Mouse (Mus musculus) Patski (cell line): ENCODE results near the gene Arpc1b. TPM values are rescaled to one million over a fixed set of nuclear protein-coding genes. Genes with fewer than 3 reads are reported as not detected.
"Not testable (repeated sequence)": the region's sequence is repeated elsewhere in the genome, so short reads cannot be mapped to it uniquely, and the experiment has no call there.

Experiments used
- ATAC-seq: fragments of 100-300 bp; one replicate; pipeline ENCODE4 v1.8.0; 2021
- CTCF ChIA-PET: fragments of 350-600 bp; sonication (Branson Sonifier 250); formaldehyde crosslinking; loops from one replicate; lab custom pipeline; 2022; ENCODE audit warnings: inconsistent platforms; lab: Charles Lee
- POLR2A ChIA-PET: fragments of 350-600 bp; sonication (Branson Sonifier 250); formaldehyde crosslinking; loops from one replicate; lab custom pipeline; 2022; ENCODE audit warnings: antibody characterized with exemption, inconsistent platforms; lab: Charles Lee
- DNase-seq: peaks from one replicate; pipeline ENCODE4 v3.0.0-alpha.2; 2011; ENCODE audit warnings: low read depth, low spot score
- H3K27me3 ChIP-seq: fragments of 371-371 bp; one replicate; pipeline ENCODE4 v1.5.1; 2021
- CTCF ChIP-seq: fragments of 100-300 bp; IDR thresholded peaks from one replicate; pipeline ENCODE4 v1.5.1; 2021
- in situ Hi-C: fragments of 300-500 bp; cut with MboI; formaldehyde crosslinking; loops from 3 replicates; pipeline ENCODE4 v1.11.1; 2018; ENCODE audit warnings: low pct_unique_long_range_greater_than_20kb, mixed read lengths
- polyA plus RNA-seq: library from polyadenylated mRNA; unstranded; gene quantifications from one replicate; pipeline ENCODE4 v1.2.3, GENCODE M21; 2021

The Arpc1b gene
- polyA plus RNA-seq, 1 experiment from 2014 or later: 707 TPM

DNA sequence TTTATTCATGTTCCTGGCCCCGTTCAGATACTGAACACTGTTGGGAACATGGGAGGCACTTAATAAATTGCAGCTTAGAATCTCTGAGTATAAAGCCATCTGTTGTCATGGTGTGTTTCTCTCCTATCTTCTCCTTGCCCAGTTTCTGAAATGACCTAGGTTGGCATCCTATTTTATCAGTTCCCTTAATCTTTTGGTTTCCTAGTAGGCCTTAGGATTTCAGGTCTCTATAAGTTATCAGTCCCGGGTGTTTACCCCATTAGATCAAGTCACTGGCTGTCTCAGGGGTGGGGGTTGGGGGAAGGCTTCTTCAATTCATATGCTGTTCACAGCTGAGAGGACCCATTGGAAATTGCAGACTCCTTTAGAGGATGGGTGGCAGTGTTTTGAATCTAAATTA, 29.2 kb upstream of the Arpc1b start:
- ChIA-PET CTCF (no interaction called here), POLR2A (interaction anchor here (1.7 to 1.9 kb wide), 2 partner anchors 11 to 29 kb away, joined by 4 to 9 read pairs; partner anchors contain the start of gene Arpc1b)
- no peaks in the 10 kb centered on the region for H3K27me3 ChIP-seq
- in situ Hi-C loops: no loop called here
- no peak for ATAC-seq
- TF ChIP-seq CTCF: no peak
- DNase-seq: no peak

DNA sequence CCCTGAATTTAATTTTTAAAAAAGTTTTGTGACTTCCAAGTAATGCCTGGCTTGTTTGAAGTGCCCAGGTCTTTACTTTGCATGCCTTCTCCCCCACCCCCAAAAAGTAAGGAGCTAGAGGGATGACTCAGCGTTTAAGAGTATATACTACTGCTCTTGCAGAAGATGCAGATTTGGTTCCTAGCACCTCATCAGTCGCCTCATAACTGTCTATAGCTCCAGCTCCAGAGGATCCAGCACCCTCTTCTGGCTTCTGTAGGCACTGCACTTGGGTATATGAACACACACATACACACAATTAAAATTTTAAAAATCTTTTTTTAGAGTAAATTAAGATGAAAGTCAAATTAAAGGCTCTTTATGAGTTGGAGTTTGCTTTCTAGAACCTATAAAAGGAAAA, 25.8 kb upstream of the Arpc1b start:
- H3K27me3 ChIP-seq: no peaks in the 10 kb centered on the region
- POLR2A ChIA-PET: no interaction called here
- peak; percentile 46 for TF ChIP-seq CTCF
- DNase-seq (no peak), ATAC-seq (no peak)
- CTCF ChIA-PET: interaction anchor here (0.9 to 2.1 kb wide), 4 partner anchors 9 to 87 kb away, joined by 3 to 5 read pairs (median 4); no protein-coding TSS in a partner anchor
- in situ Hi-C loops: no loop called here

DNA sequence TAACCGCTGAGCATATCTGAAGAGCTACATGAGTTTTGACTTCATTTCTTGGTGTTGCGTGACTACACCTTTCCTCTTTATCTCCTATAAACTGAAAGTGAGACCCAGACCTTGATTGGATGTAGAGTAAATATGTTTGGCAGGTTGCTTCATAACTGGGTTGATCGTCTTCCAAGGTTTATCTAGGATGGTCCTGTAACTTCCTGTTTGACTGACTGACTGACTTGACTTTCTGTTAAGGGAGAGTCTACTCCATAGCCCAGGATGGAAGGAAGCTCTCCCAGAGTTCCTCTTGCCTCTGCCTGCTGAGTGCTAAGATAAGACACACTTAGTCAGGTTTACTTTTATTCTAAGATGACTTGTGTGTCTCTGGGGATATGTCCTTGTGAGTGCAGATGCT, 24.1 kb upstream of the Arpc1b start:
- ChIA-PET CTCF (interaction anchor here (0.5 to 1.7 kb wide), 2 partner anchors 8 to 18 kb away, joined by 3 to 5 read pairs; no protein-coding TSS in a partner anchor), POLR2A (no interaction called here)
- H3K27me3 ChIP-seq: no peaks in the 10 kb centered on the region
- ATAC-seq (no peak), DNase-seq (no peak)
- TF ChIP-seq CTCF: no peak
- in situ Hi-C loops: no loop called here

DNA sequence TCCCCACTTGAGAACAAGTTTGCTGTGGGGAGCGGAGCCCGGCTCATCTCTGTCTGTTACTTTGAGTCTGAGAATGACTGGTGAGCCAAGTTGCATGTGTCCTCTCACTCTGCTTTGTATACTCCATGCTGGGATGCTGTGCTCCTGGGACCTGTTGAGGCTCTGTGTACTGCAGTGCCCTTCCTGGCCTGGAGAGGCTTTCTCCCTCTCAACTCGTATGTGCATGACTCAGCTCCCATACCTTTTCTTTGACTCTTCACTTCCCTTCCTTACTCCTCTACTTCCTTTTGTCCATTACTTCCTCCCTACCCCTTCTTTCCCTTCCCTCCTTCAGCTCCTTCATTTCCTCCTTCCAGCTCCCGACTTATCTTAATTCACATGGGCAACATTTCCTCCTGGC, 17.8 kb upstream of the Arpc1b start:
- no peak for TF ChIP-seq CTCF
- ATAC-seq (no peak), DNase-seq (no peak)
- ChIA-PET POLR2A (interaction anchor here (1.4 kb wide), 1 partner anchor 12 kb away, joined by 4 read pairs; the partner anchor contains the start of genes Arpc1a and Kpna7), CTCF (interaction anchor here (1.5 kb wide), 1 partner anchor 14 kb away, joined by 4 read pairs; no protein-coding TSS in a partner anchor)
- in situ Hi-C loops: no loop called here
- H3K27me3 ChIP-seq: no peaks in the 10 kb centered on the region

DNA sequence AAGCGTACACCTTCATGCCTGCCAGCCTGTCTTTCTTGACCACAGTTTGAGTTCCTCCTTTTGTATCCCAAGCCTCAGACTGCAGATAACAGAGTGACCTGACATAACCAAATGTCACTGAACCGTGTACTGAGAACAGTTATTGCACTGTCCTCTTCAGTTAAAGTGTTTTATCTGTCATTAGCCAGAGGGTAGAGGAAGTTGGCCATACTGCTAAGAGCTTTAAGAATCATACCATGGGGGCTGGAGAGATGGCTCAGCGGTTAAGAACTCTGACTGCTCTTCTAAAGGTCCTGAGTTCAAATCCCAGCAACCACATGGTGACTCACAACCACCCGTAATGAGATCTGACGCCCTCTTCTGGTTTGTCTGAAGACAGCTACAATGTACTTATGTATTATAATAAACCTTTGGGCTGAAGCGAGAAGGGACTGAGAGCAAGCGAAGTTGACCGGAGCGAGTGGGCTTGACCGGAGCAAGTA, 15.6 kb upstream of the Arpc1b start:
- in situ Hi-C loops: no loop called here
- POLR2A ChIA-PET: interaction anchor here (1.0 to 1.2 kb wide), 2 partner anchors 12 to 14 kb away, joined by 3 read pairs; partner anchors contain the start of genes Arpc1a and Kpna7
- ATAC-seq (no peak), DNase-seq (no peak)
- TF ChIP-seq CTCF: no peak
- no peaks in the 10 kb centered on the region for H3K27me3 ChIP-seq
- CTCF ChIA-PET: interaction anchor here (1.6 kb wide), 1 partner anchor 10 kb away, joined by 5 read pairs; no protein-coding TSS in a partner anchor

DNA sequence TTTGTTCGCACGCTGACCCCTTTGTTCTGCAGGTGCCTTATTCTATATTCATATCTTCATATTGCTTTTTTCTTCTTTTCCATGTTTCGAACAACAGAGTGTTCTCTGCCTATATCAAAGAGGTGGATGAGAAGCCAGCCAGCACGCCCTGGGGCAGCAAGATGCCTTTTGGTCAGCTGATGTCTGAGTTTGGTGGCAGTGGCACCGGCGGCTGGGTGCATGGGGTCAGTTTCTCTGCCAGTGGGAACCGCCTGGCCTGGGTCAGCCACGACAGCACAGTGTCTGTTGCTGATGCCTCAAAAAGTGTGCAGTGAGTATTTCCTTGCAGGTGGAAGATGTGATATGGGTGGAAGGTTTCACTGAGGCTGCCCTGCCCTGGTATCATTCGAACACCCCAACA, 13.1 kb upstream of the Arpc1b start:
- CTCF ChIA-PET: no interaction called here
- POLR2A ChIA-PET: no interaction called here
- ATAC-seq: no peak
- H3K27me3 ChIP-seq: no peaks in the 10 kb centered on the region
- no peak for DNase-seq
- TF ChIP-seq CTCF: no peak
- in situ Hi-C loops: no loop called here

DNA sequence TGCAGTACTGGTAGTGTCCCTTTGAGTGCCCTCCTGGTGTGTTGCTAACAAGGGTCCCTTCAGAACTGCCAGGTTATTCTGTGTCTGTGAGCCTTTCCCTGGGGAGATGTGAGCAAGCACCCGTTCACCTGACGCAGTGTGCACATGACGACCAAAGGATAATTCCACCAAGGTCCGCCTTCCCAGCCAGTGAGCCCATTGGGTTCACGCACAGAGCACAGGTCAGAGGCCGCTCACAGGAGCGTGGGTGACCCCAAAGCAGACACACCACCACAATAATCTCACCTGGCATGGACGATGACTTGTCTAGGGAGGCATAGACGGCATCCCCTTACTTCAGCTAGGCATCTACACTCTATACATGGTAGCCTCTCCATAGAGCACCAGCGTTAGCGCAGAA, 12.6 kb upstream of the Arpc1b start:
- POLR2A ChIA-PET, DNase-seq, H3K27me3 ChIP-seq, CTCF ChIA-PET, ATAC-seq, in situ Hi-C loops: not testable (repeated sequence)

DNA sequence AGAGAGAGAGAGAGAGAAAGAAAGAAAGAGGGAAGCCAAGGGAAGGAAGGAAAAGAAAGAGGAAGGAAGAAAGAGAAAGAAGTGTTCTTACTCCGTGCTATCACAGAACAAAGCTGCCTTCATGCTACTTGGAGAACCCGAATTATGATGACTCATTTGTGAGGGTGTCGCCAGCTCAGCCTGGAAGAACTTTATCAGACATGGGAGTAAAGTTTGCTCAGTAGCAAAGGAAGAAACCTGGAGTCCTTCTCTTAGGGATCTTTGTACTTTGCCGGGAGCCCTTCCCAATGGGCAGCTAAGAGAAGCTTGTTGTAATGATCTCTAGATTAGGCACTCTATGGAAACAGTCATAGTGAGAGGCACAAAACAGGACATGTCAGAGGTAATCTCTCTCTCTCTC, 11.3 kb upstream of the Arpc1b start:
- POLR2A ChIA-PET: interaction anchor here (1.2 kb wide), 1 partner anchor 12 kb away, joined by 3 read pairs; no protein-coding TSS in a partner anchor
- DNase-seq (no peak), ATAC-seq (no peak)
- H3K27me3 ChIP-seq: no peaks in the 10 kb centered on the region
- in situ Hi-C loops: no loop called here
- no peak for TF ChIP-seq CTCF
- CTCF ChIA-PET: interaction anchor here (1.3 kb wide), 1 partner anchor 9 kb away, joined by 3 read pairs; no protein-coding TSS in a partner anchor

DNA sequence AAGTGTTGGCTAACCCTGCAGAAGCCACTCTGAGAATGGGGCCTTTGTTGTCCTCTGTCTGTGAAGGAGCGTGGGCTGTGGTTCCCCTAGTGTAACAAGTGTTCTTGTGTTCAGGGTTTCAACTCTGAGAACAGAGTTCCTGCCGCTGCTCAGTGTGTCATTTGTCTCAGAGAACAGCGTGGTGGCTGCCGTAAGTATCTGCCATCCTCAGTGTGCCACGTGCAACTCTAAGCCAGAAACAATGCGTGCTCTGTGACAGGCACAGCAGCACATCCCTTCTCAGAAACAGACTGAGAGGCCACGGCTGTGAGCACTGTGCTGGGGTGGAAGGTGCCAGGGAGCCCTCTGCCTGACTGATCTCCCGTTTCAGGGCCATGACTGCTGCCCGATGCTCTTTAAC, 9.7 kb upstream of the Arpc1b start:
- ATAC-seq: no peak
- DNase-seq: no peak
- no peak for TF ChIP-seq CTCF
- CTCF ChIA-PET: no interaction called here
- in situ Hi-C loops: no loop called here
- no peaks in the 10 kb centered on the region for H3K27me3 ChIP-seq
- POLR2A ChIA-PET: no interaction called here

DNA sequence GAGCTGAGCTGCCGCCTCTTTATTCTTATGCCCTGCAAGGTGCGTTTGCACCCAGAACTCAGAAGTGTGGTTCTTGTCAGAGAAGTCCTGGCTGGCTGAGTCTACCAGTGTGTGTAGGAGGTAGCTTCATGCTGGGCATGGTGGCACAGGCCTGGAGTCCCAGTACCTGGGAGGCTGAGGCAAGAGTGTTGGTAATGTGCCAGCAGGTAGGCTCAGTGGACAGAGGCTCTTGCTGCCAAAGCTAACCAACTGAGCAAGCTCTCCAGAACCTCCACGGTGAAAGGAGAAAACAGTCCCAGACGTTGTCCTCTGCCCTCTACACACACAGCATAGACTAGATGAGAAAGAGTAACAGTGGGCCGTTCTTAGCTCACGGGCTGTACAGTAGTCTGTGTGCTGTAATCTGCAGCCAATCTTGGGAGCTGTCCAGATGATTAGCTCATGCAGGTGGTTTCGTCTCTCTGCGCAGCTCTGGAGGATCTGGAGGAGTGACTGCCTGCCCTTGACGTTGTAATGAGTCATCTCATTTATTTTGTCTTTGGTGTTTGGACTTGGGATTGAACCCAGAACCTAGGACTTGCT, 8.2 kb upstream of the Arpc1b start:
- DNase-seq: no peak
- CTCF ChIA-PET: no interaction called here
- POLR2A ChIA-PET: interaction anchor here (1.1 to 1.2 kb wide), 2 partner anchors 9 kb away, joined by 3 read pairs; no protein-coding TSS in a partner anchor
- TF ChIP-seq CTCF: no peak
- in situ Hi-C loops: no loop called here
- ATAC-seq: no peak
- H3K27me3 ChIP-seq: no peaks in the 10 kb centered on the region

DNA sequence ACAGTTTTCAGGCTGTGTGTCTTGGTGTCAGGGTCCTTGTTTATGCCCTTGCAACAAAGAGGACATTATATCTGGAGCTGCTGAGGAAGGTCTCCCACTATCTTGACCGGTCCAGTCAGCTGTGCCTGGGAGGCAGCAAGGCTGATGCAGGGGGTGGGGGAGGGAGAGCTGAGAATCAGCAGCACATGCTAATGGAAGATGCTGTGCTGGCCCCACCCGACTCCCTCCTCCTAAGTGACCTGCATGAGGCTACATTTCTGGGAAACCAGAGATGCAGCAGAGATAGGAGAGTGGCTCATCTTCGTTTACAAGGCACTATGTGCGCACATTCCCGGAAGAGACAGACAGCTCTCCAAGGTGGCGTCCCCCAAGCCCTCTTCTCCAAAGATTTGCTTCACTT, 3.6 kb upstream of the Arpc1b start:
- no peak for TF ChIP-seq CTCF
- POLR2A ChIA-PET: interaction anchor here (0.6 to 0.9 kb wide), 2 partner anchors 13 to 17 kb away, joined by 3 to 8 read pairs; no protein-coding TSS in a partner anchor

More for the DNA sequence above, 3.6 kb upstream of the Arpc1b start:
- in situ Hi-C loops: no loop called here
- CTCF ChIA-PET: interaction anchor here (1.5 kb wide), 1 partner anchor 14 kb away, joined by 4 read pairs; no protein-coding TSS in a partner anchor
- H3K27me3 ChIP-seq: no peaks in the 10 kb centered on the region
- DNase-seq: no peak
- ATAC-seq: no peak
